Mouse (Mus musculus) small intestine, adult 2 months (tissue): ENCODE results near the gene Pou5f1.

ENCODE experiments used
- CTCF ChIP-seq: fragments of 200-500 bp; IDR thresholded peaks from 2 replicates; pipeline ENCODE4 v1.5.1; 2012; ENCODE audit warnings: low read depth, mild to moderate bottlenecking, control low read depth, inconsistent platforms, low read length, moderate library complexity, mixed read lengths; ENCODE audit not compliant: insufficient replicate concordance, insufficient read length; ENCODE audit errors: extremely low read depth
- POLR2A ChIP-seq: fragments of 200-500 bp; IDR thresholded peaks from 2 replicates; pipeline ENCODE4 v1.6.1; 2012; ENCODE audit warnings: low read depth, mild to moderate bottlenecking, control low read depth, inconsistent platforms, low read length, moderate library complexity

DNA sequence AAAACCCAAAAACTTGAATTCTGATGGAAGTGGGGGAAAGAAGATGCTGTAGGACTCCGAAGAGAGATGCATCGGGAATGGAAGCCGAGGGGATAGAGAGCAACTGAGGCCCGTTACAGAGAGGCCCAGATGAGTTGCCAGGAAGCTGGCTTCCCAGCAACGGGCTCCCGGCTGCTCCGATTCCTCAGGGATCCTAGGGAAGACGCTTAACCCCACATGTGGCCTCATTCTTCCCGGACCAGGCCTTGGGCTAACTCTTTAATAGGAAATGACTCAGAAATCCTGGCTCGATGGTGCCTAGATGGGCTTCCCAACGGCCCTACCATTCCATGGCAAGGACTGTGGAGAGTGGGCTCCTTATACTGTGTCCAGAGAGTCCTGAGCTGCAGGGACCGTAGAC lies 11.7 kb downstream of the Pou5f1 start:
- TF ChIP-seq POLR2A, result no peak
- no peak for TF ChIP-seq CTCF
